Mouse (Mus musculus): ENCODE results near the gene Slfn8. TPM values are rescaled to one million over a fixed set of nuclear protein-coding genes. Genes with fewer than 3 reads are reported as not detected.

The Slfn8 gene
- total RNA-seq (2023; ENCODE audit: inconsistent age) = 32.8 to 43.5 TPM (median 41.5 TPM) in 4 replicates

GRCm38 (mm10) chr11:83020621-83021020 lies at the start of gene Slfn8:
TSS of gene Slfn8 (minus strand) at chr11:83020810.

GRCm38 (mm10) chr11:83064946-83065345 lies 44.3 kb upstream of the Slfn8 start, which contains the start of gene Slfn2:
TSS of gene Slfn2 (plus strand) at chr11:83065112.

GRCm38 (mm10) chr11:82991469-82992166 lies 29.0 kb downstream of the Slfn8 start, which contains the start of gene Slfn9:
TSS of gene Slfn9 (minus strand) at chr11:82991830.

Other genes starting within 250 kb of the Slfn8 start
- gene Lig3, start 239.7 kb downstream of the Slfn8 start, total RNA-seq (2023; ENCODE audit: inconsistent age) = 32.4 to 37.1 TPM (median 33.9 TPM) in 4 replicates
- gene Rffl, start 149.6 kb downstream of the Slfn8 start, total RNA-seq (2023; ENCODE audit: inconsistent age) = 15.3 to 18.5 TPM (median 18.0 TPM) in 4 replicates
- gene Rad51d, start 130.2 kb downstream of the Slfn8 start, total RNA-seq (2023; ENCODE audit: inconsistent age) = 19.3 to 25.6 TPM (median 21.3 TPM) in 4 replicates
- gene Fndc8, start 128.7 kb downstream of the Slfn8 start, total RNA-seq (2023; ENCODE audit: inconsistent age) = not detected in 4 replicates
- gene Nle1, start 112.4 kb downstream of the Slfn8 start, total RNA-seq (2023; ENCODE audit: inconsistent age) = 64.6 to 73.7 TPM (median 69.9 TPM) in 4 replicates
- not detected in 4 replicates for gene Unc45b, start 110.3 kb downstream of the Slfn8 start, total RNA-seq (2023; ENCODE audit: inconsistent age)
- gene Slfn5, start 69.5 kb downstream of the Slfn8 start, total RNA-seq (2023; ENCODE audit: inconsistent age) = 15.8 to 31.5 TPM (median 20.0 TPM) in 4 replicates
- gene Slfn9, start 29.0 kb downstream of the Slfn8 start, total RNA-seq (2023; ENCODE audit: inconsistent age) = 17.8 to 28.1 TPM (median 21.1 TPM) in 4 replicates
- gene Slfn2, start 44.3 kb upstream of the Slfn8 start, total RNA-seq (2023; ENCODE audit: inconsistent age) = 96.4 to 140 TPM (median 114 TPM) in 4 replicates
- 0.54 to 1.2 TPM (median 0.61 TPM) in 4 replicates for gene Slfn1, start 96.0 kb upstream of the Slfn8 start, total RNA-seq (2023; ENCODE audit: inconsistent age)
- 0.21 to 0.39 TPM (median 0.21 TPM) in 3 of 4 replicates, not detected in the other for gene Slfn4, start 154.4 kb upstream of the Slfn8 start, total RNA-seq (2023; ENCODE audit: inconsistent age)
- gene Slfn3, start 170.5 kb upstream of the Slfn8 start, total RNA-seq (2023; ENCODE audit: inconsistent age) = 1.6 to 3.5 TPM (median 2.8 TPM) in 4 replicates

All from B cell, adult (primary cell).